Mouse (Mus musculus) adrenal gland, adult (tissue): ENCODE results near the gene Rubcnl.

Experiments
- DNase-seq, 2 experiments: peaks; one replicate each; pipeline ENCODE4 v3.0.0; 2022 to 2023; ENCODE audit warnings: low spot score in 1 of 2; ENCODE audit not compliant: inconsistent age in 2 of 2

Rubcnl gene

GRCm38 (mm10) chr14:75017277-75017676, 1.4 kb downstream of the Rubcnl start:
- DNase-seq = no peak

DNA sequence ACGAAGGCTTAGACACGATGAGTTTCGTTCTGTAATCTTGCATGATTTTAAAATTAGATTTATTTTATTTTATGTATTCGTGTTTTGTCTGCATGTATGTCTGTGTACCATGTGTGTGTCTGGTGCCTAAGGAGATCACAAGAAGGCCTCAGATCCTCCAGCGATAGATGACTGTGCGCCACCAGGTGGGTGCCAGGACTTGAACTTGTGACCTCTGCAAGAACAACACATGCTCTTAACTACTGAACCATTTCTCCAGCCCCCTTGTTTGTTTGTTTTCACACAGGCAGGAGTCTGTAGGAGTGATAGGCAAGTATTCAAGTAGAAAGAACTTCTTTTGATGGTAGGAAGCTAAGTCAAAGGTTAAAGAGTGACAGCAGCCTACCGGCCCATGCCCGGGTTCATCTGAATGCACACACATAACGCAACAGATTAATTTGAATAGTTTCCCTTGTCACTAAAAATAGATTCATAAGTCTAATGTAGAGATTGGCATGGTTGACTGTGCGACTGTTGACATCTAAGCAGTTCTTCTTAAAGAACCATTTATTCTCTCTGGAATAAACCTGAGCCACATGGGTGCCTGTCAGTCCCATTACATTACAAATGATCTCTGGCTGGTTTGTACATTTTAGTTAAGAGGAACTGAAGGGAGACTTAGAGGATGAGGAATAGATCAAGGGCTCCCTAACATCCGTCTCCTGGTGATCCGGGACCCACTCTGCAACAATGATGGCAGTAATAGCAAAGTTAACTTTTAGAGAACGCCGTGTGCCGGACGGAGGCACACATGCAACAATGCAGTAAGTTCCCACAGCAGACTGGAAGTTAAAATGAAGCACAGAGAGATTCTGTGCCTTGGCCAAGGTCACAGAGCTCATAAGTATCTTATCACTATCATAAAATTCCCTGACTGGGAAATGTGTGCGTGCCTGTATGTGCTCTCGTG, 2.3 kb downstream of the Rubcnl start:
- DNase-seq = peak in 1 of 2 experiments; percentile 64

DNA sequence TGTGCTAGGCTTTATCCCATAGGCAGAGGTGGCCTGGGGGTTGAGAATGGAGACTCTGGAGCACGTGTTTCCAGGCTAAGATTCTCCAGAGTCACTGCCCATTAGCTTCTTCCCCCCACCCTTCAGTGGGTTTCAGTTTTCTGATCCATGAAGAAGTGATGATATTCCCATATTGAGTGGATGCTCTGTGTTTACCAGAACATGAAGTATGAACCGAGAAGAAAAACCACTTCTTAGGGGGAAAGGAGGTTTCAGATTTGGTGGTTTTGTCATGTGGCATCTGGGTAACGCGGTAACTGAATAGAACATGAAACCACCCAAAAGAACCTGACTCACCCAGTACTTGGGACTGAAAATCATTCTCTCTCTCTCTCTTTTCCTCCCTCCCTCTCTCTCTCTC, 3.0 kb downstream of the Rubcnl start:
- no peak for DNase-seq

GRCm38 (mm10) chr14:75020581-75021253, 4.9 kb downstream of the Rubcnl start:
- no peak for DNase-seq

DNA sequence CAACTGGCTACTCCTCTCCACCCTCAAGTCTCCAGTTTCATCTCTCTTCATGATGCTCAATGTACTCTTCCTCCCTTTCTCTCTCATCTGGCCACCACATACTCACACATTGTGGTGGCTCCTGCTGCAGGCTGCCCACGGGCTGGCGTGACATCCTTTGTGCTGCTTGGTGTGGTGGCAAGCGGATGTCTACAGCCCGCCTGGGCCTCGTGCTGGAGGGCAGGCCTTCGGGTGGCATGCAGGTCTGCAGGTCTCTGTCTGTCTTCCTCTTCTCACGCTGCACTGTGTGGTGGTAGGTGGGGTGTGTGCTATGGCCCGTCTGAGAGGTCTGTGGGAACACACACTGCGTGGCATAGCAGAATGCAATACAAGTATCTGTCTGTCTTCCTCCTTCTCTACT, 6.7 kb downstream of the Rubcnl start:
- DNase-seq = peak in 1 of 2 experiments; percentile 16

DNA sequence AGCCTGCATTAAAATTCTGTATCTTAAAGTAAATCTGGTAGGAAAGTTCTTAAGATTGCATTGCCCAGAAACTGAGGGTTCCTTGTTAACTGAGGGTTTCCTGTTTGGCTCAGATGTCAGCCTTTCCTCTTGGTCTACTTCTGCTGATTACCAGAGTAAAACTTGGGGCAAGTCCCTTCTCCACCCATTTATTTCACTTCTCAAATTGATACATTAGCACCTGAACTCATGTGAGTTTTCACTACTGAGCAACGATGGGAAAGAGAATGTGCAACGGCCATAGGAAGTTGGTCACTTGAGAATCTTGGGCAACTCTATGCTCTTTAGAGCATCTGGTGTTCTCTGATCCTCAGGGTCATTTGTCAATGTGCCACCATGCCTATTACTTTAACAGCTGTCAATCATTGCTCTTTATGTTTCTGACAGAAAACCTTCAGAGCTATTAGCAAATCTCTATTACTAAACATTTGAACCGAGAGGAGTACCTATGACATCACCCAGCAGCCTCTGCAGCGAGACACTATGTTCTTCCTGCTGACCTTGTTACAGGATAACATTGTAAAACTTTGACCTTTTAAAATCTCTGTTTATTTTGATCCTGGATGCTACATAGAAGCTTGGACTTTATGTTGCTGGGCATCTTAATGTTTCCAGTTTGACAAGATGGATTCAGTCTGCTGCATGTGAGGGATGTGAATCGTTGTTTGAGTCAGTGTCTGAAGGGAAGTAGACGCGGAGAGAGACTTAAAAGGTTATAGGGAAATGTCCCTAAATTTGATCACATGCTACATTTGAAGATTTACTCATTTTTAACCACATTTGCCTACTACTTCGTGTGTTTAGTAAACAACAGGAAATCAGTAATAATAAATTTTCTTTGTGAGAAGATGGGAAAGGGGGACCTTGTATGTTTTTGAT, 9.2 kb downstream of the Rubcnl start:
- DNase-seq = peak; percentile 55 to 62

DNA sequence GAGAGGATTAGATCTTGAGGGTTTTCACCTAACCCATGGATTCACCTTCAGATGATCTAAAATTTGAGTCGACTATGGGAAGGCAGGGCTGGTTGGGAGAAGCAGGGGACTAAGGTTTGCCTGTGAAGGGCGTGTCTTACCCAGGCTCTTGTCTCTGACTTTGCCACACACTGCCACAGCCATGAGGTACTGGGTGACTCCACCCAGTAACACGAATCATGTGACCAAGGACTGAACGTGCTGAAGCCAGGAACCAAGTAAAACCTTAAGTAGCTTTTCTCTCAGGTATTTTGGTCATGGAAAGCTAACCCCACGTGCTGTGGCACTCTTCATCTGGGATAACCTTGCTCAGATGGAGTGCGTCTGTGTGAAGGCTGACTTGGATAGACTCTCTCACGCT, 14.9 kb downstream of the Rubcnl start:
- no peak for DNase-seq

DNA sequence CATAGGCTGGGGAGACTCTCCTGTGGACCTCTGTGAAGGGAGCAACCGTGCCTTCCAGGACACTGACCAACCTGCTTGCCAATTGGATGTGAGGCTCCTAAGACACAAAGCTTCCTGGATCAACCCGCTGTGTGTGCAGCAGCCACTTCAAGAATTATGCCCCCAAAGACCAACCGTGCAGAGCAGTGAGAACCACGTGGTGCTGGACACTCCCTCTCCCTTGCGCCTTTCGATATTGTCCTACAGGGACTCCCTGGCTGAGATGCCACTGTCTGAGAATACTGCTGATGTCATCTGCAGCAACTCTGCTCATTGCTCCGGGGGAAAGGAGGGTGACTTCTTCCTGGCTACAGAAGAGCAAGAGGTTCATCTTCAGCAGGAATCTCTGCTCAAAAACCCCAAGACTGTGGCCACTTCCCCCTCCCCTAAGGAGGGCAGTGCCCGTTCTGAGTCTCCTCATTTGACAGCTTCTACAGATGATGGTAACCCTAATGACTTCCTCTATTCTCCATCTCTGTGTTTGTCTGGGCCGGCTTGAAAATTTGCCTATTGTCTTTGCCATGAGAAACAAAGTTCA, 16.3 kb downstream of the Rubcnl start:
- no peak for DNase-seq

- DNase-seq = no peak
These were observed 16.9 kb downstream of the Rubcnl start for GRCm38 (mm10) chr14:75032742-75033141.

DNA sequence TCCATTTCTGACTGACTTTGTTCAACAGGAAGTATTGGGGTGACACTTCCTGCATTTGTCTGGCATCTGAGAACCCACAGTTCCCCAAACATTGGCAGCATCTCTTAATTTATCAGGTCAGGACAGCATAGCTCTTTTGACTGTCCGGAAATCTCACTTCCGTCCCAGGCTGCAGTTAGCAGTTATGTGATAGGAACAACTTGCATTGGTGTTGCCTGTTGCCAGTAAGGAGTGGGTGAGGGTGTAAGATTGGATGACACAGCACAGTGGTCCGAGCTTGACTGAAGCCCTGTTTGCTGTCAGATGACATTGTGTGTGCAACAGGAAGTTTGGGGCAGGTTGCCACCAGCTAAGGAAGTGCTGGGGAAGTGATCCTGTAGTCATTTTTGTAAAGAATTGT, 18.4 kb downstream of the Rubcnl start:
- peak in 1 of 2 experiments; percentile 44 for DNase-seq

DNA sequence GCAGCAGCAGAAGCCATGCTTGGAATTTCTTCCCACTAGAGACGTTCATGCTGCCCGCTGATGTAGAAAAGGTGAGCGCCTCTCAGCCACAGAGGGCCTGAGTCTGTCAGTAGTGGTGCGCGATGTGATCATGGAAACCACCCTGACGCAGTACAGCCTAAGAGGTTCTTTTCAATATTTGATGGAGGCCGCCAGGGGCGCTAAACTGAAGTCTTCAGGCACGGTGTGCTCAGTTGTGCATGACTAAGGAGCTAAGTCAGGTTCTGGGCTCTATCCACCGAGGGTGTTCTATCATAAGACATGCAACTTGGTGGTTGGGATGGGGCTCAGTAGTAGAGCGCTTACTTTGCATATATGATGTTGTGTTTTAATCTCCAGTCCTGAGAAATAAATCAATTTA, 19.6 kb downstream of the Rubcnl start:
- DNase-seq = no peak

DNA sequence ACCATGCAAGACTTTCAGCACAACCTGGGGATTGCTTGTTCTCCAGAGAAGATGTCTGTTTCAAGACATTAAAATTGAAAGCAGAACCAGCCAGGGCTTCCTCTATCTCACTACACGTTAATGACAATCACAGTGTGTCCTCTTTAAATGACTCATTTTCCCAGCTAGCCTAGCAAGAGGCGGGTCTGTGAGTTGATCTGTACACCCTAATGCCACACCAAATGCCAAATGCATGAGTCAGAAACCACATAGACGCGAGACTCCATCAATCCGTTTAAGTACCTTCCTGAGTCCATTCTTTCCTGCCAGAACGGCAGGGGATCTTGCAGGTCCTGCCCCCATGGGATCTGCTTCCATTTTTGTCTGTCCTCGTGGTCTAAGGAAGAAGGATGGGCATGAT, 29.4 kb downstream of the Rubcnl start:
- DNase-seq = peak; percentile 70 to 74

DNA sequence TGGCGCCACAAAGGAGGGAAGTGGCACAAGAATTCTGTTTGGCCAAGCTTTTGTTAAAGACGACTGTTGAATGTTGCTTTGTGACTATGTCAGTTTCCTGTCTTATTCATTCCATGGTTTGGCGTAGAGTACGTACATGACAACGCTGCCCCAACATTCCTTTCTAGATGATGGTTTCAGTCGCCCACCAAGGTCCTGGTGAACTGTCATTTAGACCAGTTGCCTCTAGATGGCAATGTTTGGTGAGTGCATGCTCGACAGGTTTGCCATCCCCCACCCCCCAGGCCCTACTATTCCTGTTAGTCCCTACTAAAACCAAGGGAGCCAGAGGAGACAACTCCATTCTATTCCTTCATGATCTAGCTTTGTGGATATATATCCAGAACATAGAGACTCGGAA, 36.6 kb downstream of the Rubcnl start:
- no peak for DNase-seq

GRCm38 (mm10) chr14:75054455-75055343, 38.9 kb downstream of the Rubcnl start:
- peak in 1 of 2 experiments; percentile 75 for DNase-seq

DNA sequence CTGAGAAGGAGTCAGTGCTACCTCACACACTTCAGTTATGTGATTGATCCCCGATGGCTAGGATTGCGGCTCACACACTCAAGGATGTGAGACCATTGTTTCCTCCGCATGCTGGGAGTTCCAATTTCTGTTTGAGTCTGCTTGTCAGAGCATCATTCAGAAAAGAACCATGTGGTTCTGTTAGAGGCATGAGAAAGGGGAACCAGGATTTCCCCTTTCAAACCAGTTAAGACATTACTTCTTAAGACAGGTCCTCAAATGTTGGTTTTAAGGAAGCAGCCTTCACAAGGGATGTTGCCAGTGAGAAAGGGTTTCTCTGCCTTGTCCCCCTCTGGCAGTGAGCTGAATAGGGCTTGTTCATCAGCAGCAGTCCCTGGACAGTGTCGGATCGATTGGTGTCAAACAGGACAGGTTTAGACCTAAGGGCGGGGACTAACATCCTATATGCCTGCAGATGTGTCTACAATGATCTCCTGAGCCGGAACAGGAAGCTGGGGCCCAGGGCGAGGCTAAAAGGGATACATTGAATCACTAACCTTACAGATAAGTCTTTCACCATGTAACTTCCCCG, 41.1 kb downstream of the Rubcnl start:
- DNase-seq = peak in 1 of 2 experiments; percentile 33

DNA sequence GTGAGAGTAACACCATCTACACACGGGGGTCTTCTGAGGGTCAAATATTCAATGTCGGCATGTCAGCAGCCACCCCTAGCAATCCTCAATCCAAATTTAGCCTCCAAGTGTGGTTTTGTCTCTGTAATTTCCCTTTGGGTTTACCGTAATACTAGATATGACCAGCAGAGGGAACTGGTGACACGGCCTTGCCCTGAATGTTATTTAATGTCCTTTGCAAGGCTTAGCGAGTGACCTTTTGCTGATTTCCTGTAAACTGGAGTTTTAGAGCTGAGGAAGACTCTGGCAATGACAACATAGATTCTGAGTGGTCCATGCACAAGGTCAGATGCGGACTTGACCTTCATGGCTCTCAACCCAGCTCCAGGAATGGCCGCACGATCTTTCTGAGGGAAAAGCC, 44.7 kb downstream of the Rubcnl start:
- DNase-seq = peak; percentile 38 to 88

DNA sequence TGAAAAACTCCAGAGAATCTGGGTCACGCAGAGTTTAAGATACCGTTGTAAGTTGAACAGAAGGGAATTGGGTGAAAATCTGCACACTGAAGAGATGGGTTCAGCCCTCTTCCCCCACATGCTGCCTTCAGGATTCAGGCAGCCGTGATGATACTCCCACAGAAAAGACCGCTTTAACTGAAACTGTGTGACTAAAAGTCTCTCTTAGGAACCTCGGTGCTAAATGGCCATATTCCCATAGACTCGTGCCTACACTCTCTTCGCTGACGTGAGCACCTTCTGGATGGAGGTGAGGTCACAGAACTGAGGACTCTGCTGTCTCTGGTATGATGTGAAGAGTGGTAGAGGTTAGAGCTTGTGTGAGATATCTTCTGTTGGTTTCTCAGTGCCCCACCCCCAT, 48.1 kb downstream of the Rubcnl start:
- no peak for DNase-seq

DNA sequence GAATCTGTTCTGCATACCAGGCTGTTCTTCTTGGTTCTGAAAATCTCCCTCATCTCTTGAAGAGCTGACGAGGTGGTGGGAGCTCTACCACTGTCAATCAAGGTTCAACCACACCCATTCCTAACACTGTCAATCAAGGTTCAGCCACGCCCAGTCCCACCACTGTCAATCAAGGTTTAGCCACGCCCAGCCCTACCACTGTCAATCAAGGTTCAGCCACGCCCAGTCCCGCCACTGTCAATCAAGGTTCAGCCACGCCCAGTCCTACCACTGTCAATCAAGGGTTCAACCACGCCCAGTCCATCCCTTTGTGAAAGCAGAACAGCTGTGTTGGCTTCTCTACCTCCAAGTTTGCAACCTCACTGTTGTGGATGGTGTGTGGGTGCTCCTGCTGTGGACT, 48.7 kb downstream of the Rubcnl start:
- DNase-seq = no peak

DNA sequence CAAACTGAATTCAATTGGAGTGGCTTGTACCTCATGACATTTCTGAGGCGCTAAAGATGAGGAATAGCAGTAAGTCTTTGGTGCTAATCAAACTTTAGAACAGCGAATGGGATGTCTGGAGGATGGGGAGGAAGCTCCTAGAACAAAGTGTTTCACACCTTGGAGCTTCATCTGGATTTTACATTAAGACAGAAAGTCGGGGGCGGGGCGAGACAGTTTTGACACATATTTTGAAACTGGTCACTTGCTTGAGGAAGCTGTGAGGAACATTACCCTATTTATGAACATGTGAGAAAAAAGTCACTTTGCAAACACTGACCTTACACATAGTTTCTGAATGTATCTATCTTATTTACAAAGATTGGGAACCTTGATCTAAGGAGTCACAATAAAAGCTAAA, 49.4 kb downstream of the Rubcnl start:
- no peak for DNase-seq
